Mouse (Mus musculus) liver, adult (tissue): ENCODE results near the gene Stum.

ENCODE experiments used
- GATA4 ChIP-seq: IDR thresholded peaks from 2 replicates; pipeline ENCODE4 v1.6.1; 2014; ENCODE audit warnings: mild to moderate bottlenecking, low read length; ENCODE audit not compliant: insufficient replicate concordance

Gene Stum

GRCm38 (mm10) chr1:180390746-180391574 is 92.3 kb downstream of the Stum start:
- no peak for TF ChIP-seq GATA4

- no peak for TF ChIP-seq GATA4
Measured at GRCm38 (mm10) chr1:180390321-180390731, 93.0 kb downstream of the Stum start.

DNA sequence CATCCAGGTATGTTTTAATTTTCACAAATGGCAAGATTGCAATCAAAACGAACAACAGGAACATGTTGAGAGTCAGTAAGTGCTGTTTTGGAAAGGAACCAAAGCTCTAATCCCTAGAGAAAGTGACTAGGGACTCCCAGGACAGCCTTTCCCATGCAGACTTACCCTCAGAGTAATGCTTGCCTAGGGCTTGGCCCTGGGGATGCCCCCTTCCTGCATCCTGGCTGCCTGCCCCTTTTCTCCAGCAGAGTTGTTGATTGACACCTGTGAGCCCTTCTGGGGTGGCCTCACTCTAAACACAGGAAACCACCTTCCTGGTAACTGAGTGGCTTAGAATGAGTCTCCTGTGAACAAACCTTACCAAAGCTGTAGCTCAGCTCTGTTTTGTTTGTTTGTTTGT is 94.8 kb downstream of the Stum start:
- no peak for TF ChIP-seq GATA4

GRCm38 (mm10) chr1:180387750-180388480 is 95.4 kb downstream of the Stum start:
- TF ChIP-seq GATA4 = no peak

DNA sequence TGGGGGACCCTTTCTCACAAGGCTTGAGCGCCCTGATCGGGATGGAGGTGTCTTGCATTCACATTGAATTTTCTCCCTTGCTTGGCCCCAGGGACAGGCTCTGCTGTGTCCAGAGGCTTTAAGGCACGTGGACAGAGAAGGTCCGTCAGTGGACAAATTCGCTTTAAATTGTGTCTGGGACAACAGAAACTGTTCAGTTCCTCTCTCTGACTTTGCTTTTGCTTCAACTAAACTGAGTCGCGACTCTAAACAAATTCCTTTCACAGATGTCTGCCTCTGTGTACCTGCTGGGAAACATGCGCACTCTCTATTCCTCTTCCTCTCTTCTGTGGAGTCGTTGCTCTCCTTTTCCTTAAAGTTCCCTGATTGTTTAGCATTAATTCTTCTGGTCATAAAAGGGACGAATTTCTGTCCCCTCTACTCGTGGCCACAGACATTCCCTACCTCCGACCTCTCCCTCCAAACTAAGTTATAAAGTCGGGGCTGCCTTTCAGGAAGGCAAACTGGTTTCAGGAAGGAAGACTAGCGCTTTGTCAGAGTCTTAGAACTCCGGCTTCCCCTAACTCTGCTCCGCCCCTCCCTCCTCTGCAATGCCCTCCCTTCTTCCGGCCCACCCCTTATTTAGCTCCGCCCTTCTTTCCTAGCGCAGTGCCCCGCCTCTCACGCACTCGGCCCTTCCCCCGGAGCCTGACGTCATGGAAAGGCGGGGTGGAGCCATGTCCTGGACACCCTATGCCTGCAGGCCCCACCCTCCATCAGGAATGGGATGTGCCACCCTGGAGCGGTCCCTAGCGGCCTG is 96.2 kb downstream of the Stum start:
- 0 out of 2 replicates have a peak, but pooled peaks have one; percentile 9 for TF ChIP-seq GATA4

- TF ChIP-seq GATA4 = no peak
Measured at GRCm38 (mm10) chr1:180385308-180385707, 98.0 kb downstream of the Stum start.

GRCm38 (mm10) chr1:180384486-180384885 is 98.8 kb downstream of the Stum start:
- no peak for TF ChIP-seq GATA4

DNA sequence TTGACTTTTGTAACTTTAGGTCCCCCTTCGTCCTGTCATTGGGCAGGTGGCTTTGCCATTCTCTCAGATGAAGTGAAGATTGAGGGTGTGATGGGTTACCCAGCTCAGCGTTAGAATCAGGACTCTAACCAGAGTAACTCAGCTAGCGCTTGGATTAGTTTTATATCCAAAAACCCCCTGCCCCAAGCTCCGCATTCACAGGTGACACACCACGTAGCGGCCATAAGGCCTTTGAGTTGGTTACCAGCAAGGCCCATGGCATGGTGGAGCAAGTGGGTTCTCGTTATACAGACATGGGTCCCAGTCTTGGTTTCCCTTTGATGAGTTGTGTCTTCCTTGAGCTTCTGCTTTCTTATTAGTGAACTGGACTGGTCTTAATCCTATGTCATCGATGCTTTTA is 99.4 kb downstream of the Stum start:
- no peak for TF ChIP-seq GATA4
